Mouse (Mus musculus) liver, adult 2 months (tissue): Measurements from ENCODE around the gene P2rx7.

Experiments used
- CTCF ChIP-seq: fragments of 200-500 bp; IDR thresholded peaks from 2 replicates; pipeline ENCODE4 v1.5.1; 2011; ENCODE audit warnings: low read depth, low read length, control low read depth
- POLR2A ChIP-seq: fragments of 200-500 bp; IDR thresholded peaks from 2 replicates; pipeline ENCODE4 v1.6.1; 2011; ENCODE audit warnings: low read length, control low read depth; ENCODE audit not compliant: insufficient read depth; ENCODE audit errors: extremely low read depth

GRCm38 (mm10) chr5:122736761-122737160 lies 93.0 kb downstream of the P2rx7 start:
- TF ChIP-seq POLR2A (no peak), CTCF (no peak)
